Mouse (Mus musculus): ENCODE results near the gene Spns1. TPM values are rescaled to one million over a fixed set of nuclear protein-coding genes. Genes with fewer than 3 reads are reported as not detected.
"Not testable (repeated sequence)": the region's sequence is repeated elsewhere in the genome, so short reads cannot be mapped to it uniquely, and the experiment has no call there.

The Spns1 gene
- polyA plus RNA-seq, 1 experiment from 2014 or later: 54.6 TPM

DNA sequence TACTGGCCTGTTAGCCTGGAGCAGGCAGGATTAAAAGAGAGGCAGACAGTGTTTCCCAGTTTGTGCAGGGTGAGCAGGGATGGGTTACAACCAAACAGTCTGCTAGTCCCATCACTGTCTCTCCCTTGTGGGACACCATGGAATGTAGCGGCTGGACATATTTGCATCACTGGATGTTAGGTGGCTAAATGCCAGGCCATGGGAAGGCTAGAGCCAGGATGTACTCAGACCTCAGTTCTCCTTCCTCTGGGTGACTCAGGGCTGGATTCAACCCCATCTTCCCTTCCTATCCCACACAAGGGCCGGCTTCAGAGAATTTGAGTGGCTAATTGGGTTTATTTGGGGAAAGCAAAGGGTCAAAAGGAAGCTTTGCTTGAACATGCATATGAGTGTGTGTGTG, 31.4 kb upstream of the Spns1 start:
- Histone ChIP-seq H3K9me3 (ENCODE audit: control insufficient read depth, low read length) (no peaks in the 10 kb centered on the region), H3K27ac (ENCODE audit: low read depth, low read length) (no peak overlapping the region), H3K27me3 (ENCODE audit: control insufficient read depth, insufficient read depth, low read length) (no peaks in the 10 kb centered on the region), H3K4me1 (ENCODE audit: control insufficient read depth, insufficient read depth, low read length) (no peaks in the 10 kb centered on the region), H3K4me3 (ENCODE audit: low read length) (no peak overlapping the region), H3K4me2 (replicated peaks; ENCODE audit: low read depth, low read length) (no peak overlapping the region), H3K36me3 (ENCODE audit: control insufficient read depth, insufficient read depth, low read length) (no peaks in the 10 kb centered on the region), H3K9ac (ENCODE audit: low read depth, low read length) (no peak overlapping the region)
- ATAC-seq (ENCODE audit: low FRiP score, low TSS enrichment): no peak
- WGBS: 76% methylated on average over 2 of the region's 2 CpGs

DNA sequence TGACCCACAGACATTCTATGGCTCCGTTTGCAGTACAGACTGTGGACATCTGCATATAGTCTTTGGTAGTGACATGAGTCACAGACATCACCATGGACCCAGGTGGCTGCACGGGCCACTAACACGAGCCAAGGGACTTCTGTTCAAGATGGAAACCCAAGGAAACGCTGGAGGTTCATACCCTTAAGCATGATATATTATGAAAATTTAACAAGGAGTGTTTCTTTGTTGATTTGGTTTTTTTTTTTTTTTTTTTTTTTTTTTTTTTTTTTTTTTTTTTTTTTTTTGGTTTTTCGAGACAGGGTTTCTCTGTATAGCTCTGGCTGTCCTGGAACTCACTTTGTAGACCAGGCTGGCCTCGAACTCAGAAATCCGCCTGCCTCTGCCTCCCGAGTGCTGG, 25.3 kb upstream of the Spns1 start:
- ATAC-seq (ENCODE audit: low FRiP score, low TSS enrichment); H3K9me3 ChIP-seq (ENCODE audit: control insufficient read depth, low read length); H3K36me3 ChIP-seq (ENCODE audit: control insufficient read depth, insufficient read depth, low read length); H3K9ac ChIP-seq (ENCODE audit: low read depth, low read length); H3K4me2 ChIP-seq (replicated peaks; ENCODE audit: low read depth, low read length); H3K4me1 ChIP-seq (ENCODE audit: control insufficient read depth, insufficient read depth, low read length); H3K4me3 ChIP-seq (ENCODE audit: low read length); H3K27ac ChIP-seq (ENCODE audit: low read depth, low read length); H3K27me3 ChIP-seq (ENCODE audit: control insufficient read depth, insufficient read depth, low read length): not testable (repeated sequence)
- 77% methylated on average over 6 of the region's 8 CpGs for WGBS

DNA sequence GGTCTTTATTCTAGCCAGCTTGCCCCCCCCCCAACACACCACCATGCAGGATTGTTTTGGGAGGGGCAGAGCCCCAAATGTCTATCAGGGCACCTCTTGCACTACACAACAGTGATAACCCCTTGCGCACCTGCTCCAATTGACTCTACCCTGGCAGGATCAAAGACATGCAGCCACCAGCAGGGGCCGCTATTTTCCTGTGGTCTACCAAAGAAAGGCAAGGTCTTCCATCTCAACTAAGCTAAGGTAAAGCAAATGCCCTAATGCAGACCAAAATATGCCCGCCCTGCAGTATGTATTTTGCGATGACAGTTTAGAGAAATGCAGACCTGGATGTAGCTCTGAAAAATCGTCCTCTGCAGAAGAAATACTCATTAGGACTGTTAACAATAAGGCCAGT, 22.3 kb upstream of the Spns1 start:
- 18% methylated on average over 5 of the region's 5 CpGs for WGBS
- H3K27me3 ChIP-seq (ENCODE audit: control insufficient read depth, insufficient read depth, low read length): no peaks in the 10 kb centered on the region
- H3K9ac ChIP-seq (ENCODE audit: low read depth, low read length): no peak overlapping the region
- no peaks in the 10 kb centered on the region for H3K9me3 ChIP-seq (ENCODE audit: control insufficient read depth, low read length)
- no peak overlapping the region for H3K4me3 ChIP-seq (ENCODE audit: low read length)
- H3K4me1 ChIP-seq (ENCODE audit: control insufficient read depth, insufficient read depth, low read length): 0 out of 2 replicates have a peak, but pooled peaks cover 8% of the 10 kb centered on the region
- ATAC-seq (ENCODE audit: low FRiP score, low TSS enrichment): no peak
- H3K4me2 ChIP-seq (replicated peaks; ENCODE audit: low read depth, low read length): no peak overlapping the region
- no peaks in the 10 kb centered on the region for H3K36me3 ChIP-seq (ENCODE audit: control insufficient read depth, insufficient read depth, low read length)
- H3K27ac ChIP-seq (ENCODE audit: low read depth, low read length): no peak overlapping the region

DNA sequence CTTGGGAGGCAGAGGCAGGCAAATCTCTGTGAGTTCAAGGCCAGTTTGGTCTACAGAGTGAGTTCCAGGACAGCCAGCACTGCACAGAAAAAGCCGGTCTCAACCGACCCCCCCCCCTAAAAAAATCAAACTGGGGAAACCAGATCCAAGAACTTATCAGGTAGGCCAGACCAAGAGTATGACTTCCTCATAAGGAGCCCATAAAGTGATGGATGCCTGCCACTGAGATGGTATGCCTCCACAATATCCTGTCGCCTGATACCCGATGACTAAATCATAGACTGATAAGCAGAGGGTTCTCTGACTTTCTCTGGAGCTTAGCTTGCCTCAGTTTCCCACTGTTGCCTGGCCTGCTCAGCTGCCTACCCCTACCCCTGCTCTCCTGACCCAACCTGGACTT, 20.6 kb upstream of the Spns1 start:
- H3K4me1 ChIP-seq (ENCODE audit: control insufficient read depth, insufficient read depth, low read length): 0 out of 2 replicates have a peak, but pooled peaks cover 8% of the 10 kb centered on the region
- H3K4me3 ChIP-seq (ENCODE audit: low read length): no peak overlapping the region
- H3K36me3 ChIP-seq (ENCODE audit: control insufficient read depth, insufficient read depth, low read length): no peaks in the 10 kb centered on the region
- H3K9me3 ChIP-seq (ENCODE audit: control insufficient read depth, low read length): no peaks in the 10 kb centered on the region
- H3K27me3 ChIP-seq (ENCODE audit: control insufficient read depth, insufficient read depth, low read length): no peaks in the 10 kb centered on the region
- H3K27ac ChIP-seq (ENCODE audit: low read depth, low read length): no peak overlapping the region
- ATAC-seq (ENCODE audit: low FRiP score, low TSS enrichment): no peak
- H3K9ac ChIP-seq (ENCODE audit: low read depth, low read length): no peak overlapping the region
- no peak overlapping the region for H3K4me2 ChIP-seq (replicated peaks; ENCODE audit: low read depth, low read length)
- WGBS: 90% methylated on average over 4 of the region's 4 CpGs

GRCm38 (mm10) chr7:126397221-126397620, 20.0 kb upstream of the Spns1 start:
- H3K27me3 ChIP-seq (ENCODE audit: control insufficient read depth, insufficient read depth, low read length): no peaks in the 10 kb centered on the region
- H3K4me3 ChIP-seq (ENCODE audit: low read length): peak overlapping the region; percentile 8; the same call in 1 of the 2 replicates
- H3K27ac ChIP-seq (ENCODE audit: low read depth, low read length): no peak overlapping the region
- no peaks in the 10 kb centered on the region for H3K9me3 ChIP-seq (ENCODE audit: control insufficient read depth, low read length)
- peak overlapping the region; percentile 22; the same call in 1 of the 2 replicates for H3K4me2 ChIP-seq (replicated peaks; ENCODE audit: low read depth, low read length)
- no peaks in the 10 kb centered on the region for H3K36me3 ChIP-seq (ENCODE audit: control insufficient read depth, insufficient read depth, low read length)
- 61% methylated on average over 6 of the region's 6 CpGs for WGBS
- H3K9ac ChIP-seq (ENCODE audit: low read depth, low read length): peak overlapping the region; percentile 28; the same call in 1 of the 2 replicates
- no peak for ATAC-seq (ENCODE audit: low FRiP score, low TSS enrichment)
- 0 out of 2 replicates have a peak, but pooled peaks cover 8% of the 10 kb centered on the region for H3K4me1 ChIP-seq (ENCODE audit: control insufficient read depth, insufficient read depth, low read length)

DNA sequence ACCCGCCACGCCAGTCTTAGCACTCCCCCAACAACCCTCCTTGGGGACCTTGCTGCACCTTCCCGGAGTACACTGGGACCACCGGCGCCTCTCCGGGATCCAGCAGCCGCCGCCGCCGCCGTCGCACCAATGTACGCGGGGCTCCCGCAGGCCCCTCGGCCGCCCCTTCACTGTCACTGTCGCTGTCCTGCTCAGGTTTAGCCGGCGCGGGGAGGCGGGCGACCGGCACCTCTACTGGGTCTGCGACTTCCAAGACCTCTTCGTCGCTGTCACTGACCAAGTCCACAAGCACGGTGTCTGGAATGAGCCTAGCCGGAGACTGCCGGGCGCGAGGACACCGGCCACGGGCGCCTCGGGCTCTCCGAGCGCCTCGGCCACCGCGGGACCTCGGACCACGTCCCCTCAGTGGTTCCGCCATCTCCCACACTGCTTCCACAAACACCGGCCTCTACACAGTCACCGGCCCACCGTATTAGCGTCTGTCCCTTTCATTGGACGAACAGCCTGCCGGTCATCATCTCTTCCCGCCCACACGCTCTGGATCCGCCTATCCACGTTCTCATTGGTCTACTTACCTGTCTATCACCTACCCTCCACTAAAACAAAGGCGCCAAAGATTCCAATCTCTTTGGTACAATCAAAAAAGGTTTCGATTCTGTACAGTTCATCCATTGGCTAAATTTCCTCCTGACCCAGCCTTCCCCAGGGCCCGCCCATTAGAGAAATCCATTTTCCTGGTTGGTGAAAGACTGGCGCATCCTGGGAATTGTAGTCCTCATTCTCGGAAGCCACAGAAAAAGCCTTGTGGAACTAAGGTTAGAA, 19.3 kb upstream of the Spns1 start, which contains the start of gene Nfatc2ip:
Gene Nfatc2ip, minus strand, starts transcription at position 440 of the 822 bp plus-strand sequence.
- H3K36me3 ChIP-seq (ENCODE audit: control insufficient read depth, insufficient read depth, low read length): no peaks in the 10 kb centered on the region; the same call in 1 of the 2 replicates
- peak within 1 kb of the TSS; percentile 76 for H3K9ac ChIP-seq (ENCODE audit: low read depth, low read length)
- peak within 1 kb of the TSS; percentile 79 for H3K4me2 ChIP-seq (replicated peaks; ENCODE audit: low read depth, low read length)
- no peak within 1 kb of the TSS for H3K27ac ChIP-seq (ENCODE audit: low read depth, low read length)
- no peaks in the 10 kb centered on the region for H3K9me3 ChIP-seq (ENCODE audit: control insufficient read depth, low read length)
- ATAC-seq (ENCODE audit: low FRiP score, low TSS enrichment): peak; percentile 99
- 0 out of 2 replicates have a peak, but pooled peaks cover 8% of the 10 kb centered on the region for H3K4me1 ChIP-seq (ENCODE audit: control insufficient read depth, insufficient read depth, low read length)
- H3K27me3 ChIP-seq (ENCODE audit: control insufficient read depth, insufficient read depth, low read length): no peaks in the 10 kb centered on the region
- peak within 1 kb of the TSS; percentile 93 for H3K4me3 ChIP-seq (ENCODE audit: low read length)
- under 1% methylated on average over 59 of the region's 59 CpGs for WGBS

- not testable (repeated sequence) for H3K4me1 ChIP-seq (ENCODE audit: control insufficient read depth, insufficient read depth, low read length); H3K27me3 ChIP-seq (ENCODE audit: control insufficient read depth, insufficient read depth, low read length); H3K9ac ChIP-seq (ENCODE audit: low read depth, low read length); H3K9me3 ChIP-seq (ENCODE audit: control insufficient read depth, low read length); ATAC-seq (ENCODE audit: low FRiP score, low TSS enrichment); H3K27ac ChIP-seq (ENCODE audit: low read depth, low read length); H3K4me2 ChIP-seq (replicated peaks; ENCODE audit: low read depth, low read length); H3K4me3 ChIP-seq (ENCODE audit: low read length)
- H3K36me3 ChIP-seq (ENCODE audit: control insufficient read depth, insufficient read depth, low read length): peaks cover 23% of the 10 kb centered on the region
- 88% methylated on average over 7 of the region's 7 CpGs for WGBS
Measured at GRCm38 (mm10) chr7:126392086-126392884, 15.0 kb upstream of the Spns1 start.

GRCm38 (mm10) chr7:126388185-126388584, 10.9 kb upstream of the Spns1 start:
- 95% methylated on average over 1 of the region's 1 CpGs for WGBS
- H3K9me3 ChIP-seq (ENCODE audit: control insufficient read depth, low read length): no peaks in the 10 kb centered on the region
- H3K4me3 ChIP-seq (ENCODE audit: low read length): no peak overlapping the region
- no peak for ATAC-seq (ENCODE audit: low FRiP score, low TSS enrichment)
- no peaks in the 10 kb centered on the region for H3K27me3 ChIP-seq (ENCODE audit: control insufficient read depth, insufficient read depth, low read length)
- H3K36me3 ChIP-seq (ENCODE audit: control insufficient read depth, insufficient read depth, low read length): peaks cover 44% of the 10 kb centered on the region
- no peak overlapping the region for H3K27ac ChIP-seq (ENCODE audit: low read depth, low read length)
- H3K4me1 ChIP-seq (ENCODE audit: control insufficient read depth, insufficient read depth, low read length): no peaks in the 10 kb centered on the region
- H3K9ac ChIP-seq (ENCODE audit: low read depth, low read length): no peak overlapping the region
- H3K4me2 ChIP-seq (replicated peaks; ENCODE audit: low read depth, low read length): no peak overlapping the region

GRCm38 (mm10) chr7:126383565-126383964, 6.3 kb upstream of the Spns1 start:
- Histone ChIP-seq H3K36me3 (ENCODE audit: control insufficient read depth, insufficient read depth, low read length) (peaks cover 27% of the 10 kb centered on the region), H3K9ac (ENCODE audit: low read depth, low read length) (no peak overlapping the region), H3K27ac (ENCODE audit: low read depth, low read length) (no peak overlapping the region), H3K4me1 (ENCODE audit: control insufficient read depth, insufficient read depth, low read length) (no peaks in the 10 kb centered on the region), H3K4me2 (replicated peaks; ENCODE audit: low read depth, low read length) (no peak overlapping the region), H3K9me3 (ENCODE audit: control insufficient read depth, low read length) (no peaks in the 10 kb centered on the region), H3K27me3 (ENCODE audit: control insufficient read depth, insufficient read depth, low read length) (no peaks in the 10 kb centered on the region), H3K4me3 (ENCODE audit: low read length) (no peak overlapping the region)
- ATAC-seq (ENCODE audit: low FRiP score, low TSS enrichment): no peak
- 90% methylated on average over 5 of the region's 5 CpGs for WGBS

All from kidney, embryonic 14.5 days (tissue).